Mouse (Mus musculus): ENCODE data around the gene Pik3ap1.

The Pik3ap1 gene

GRCm38 (mm10) chr19:41270151-41270727, 114.7 kb downstream of the Pik3ap1 start:
- DNase-seq, result no peak

- no peak for DNase-seq
These were observed 118.5 kb downstream of the Pik3ap1 start for GRCm38 (mm10) chr19:41266251-41266901.

- peak; percentile 11 for DNase-seq
These were observed 120.5 kb downstream of the Pik3ap1 start for GRCm38 (mm10) chr19:41264331-41264799.

- peak; percentile 84 for DNase-seq
These were observed 121.1 kb downstream of the Pik3ap1 start, which contains the start of gene Tm9sf3 for GRCm38 (mm10) chr19:41263630-41264295. Gene Tm9sf3, minus strand, starts transcription at chr19:41263997.

- peak; percentile 62 for DNase-seq
These were observed 121.9 kb downstream of the Pik3ap1 start for GRCm38 (mm10) chr19:41262712-41263629.

GRCm38 (mm10) chr19:41260736-41261135, 124.2 kb downstream of the Pik3ap1 start:
- DNase-seq, result no peak

GRCm38 (mm10) chr19:41259256-41259655, 125.6 kb downstream of the Pik3ap1 start:
- DNase-seq, result no peak

- DNase-seq, result peak; percentile 13
These were observed 126.2 kb downstream of the Pik3ap1 start for GRCm38 (mm10) chr19:41258707-41259106.

GRCm38 (mm10) chr19:41254584-41254983, 130.3 kb downstream of the Pik3ap1 start:
- no peak for DNase-seq

- DNase-seq, result no peak
These were observed 135.9 kb downstream of the Pik3ap1 start for GRCm38 (mm10) chr19:41248968-41249367.

GRCm38 (mm10) chr19:41248271-41248670, 136.6 kb downstream of the Pik3ap1 start:
- no peak for DNase-seq

- no peak for DNase-seq
These were observed 138.6 kb downstream of the Pik3ap1 start for GRCm38 (mm10) chr19:41246271-41246670.

GRCm38 (mm10) chr19:41244581-41244980, 140.3 kb downstream of the Pik3ap1 start:
- peak; percentile 29 for DNase-seq

GRCm38 (mm10) chr19:41241997-41242396, 142.9 kb downstream of the Pik3ap1 start:
- no peak for DNase-seq

- no peak for DNase-seq
These were observed 151.2 kb downstream of the Pik3ap1 start for GRCm38 (mm10) chr19:41233698-41234097.
